Mouse (Mus musculus) gastrocnemius, adult 18-20 months (tissue): Measurements from ENCODE around the gene Zfp579. TPM values are rescaled to one million over a fixed set of nuclear protein-coding genes. Genes with fewer than 3 reads are reported as not detected.
A peak's percentile ranks its signal among the peaks of the same experiment; 100 is the strongest.
"Not testable (repeated sequence)": the region's sequence is repeated elsewhere in the genome, so short reads cannot be mapped to it uniquely, and the experiment has no call there.

Experiments
- DNase-seq: peaks from one replicate; pipeline ENCODE4 v3.0.0; 2021; ENCODE audit warnings: low spot score
- long read RNA-seq, 2 experiments: library from polyadenylated mRNA; stranded (forward); transcript quantifications; one replicate each; pipeline ENCODE4 v2.0.0; 2021
- total RNA-seq, 2 experiments: library from RNA; stranded (reverse); gene quantifications; 2 replicates each; pipeline ENCODE4 v1.2.3; 2021

Zfp579 gene
- 10 to 100 TPM in 1 of 2 experiments, 1 to 10 TPM in 1; 8.7 to 13.9 TPM for total RNA-seq
- long read RNA-seq, experiment 1, partial matches to known transcripts = 0 of 6 reads
- long read RNA-seq, experiment 1, other reads (novel, unspliced or antisense) = 0 of 6 reads
- long read RNA-seq, experiment 2, partial matches to known transcripts = 0 of 4 reads
- long read RNA-seq, experiment 2, other reads (novel, unspliced or antisense) = 0 of 4 reads

GRCm38 (mm10) chr7:4996003-4996895 is at the start of gene Zfp579:
Gene Zfp579, minus strand, starts transcription at chr7:4996158.
- DNase-seq = peak; percentile 94

DNA sequence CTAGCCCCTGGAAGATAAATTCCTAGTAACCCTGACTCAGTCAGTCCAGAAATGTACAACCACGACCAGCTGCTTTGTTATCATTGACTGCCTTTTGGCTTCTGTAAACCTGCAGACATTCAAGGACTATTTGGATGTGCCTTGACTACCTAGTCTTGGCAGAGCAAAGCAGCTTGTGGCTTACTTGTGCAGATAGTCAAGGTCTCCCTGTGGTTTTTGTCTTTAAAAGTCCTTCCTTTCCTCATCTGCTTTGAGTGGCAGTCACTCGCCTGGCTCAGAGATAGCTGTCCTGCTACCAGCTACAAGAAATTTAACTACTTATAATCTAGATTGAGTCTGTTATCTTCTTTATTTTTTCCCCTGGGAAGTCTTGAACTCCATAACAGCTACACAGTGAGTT is 49.0 kb upstream of the Zfp579 start:
- no peak for DNase-seq

DNA sequence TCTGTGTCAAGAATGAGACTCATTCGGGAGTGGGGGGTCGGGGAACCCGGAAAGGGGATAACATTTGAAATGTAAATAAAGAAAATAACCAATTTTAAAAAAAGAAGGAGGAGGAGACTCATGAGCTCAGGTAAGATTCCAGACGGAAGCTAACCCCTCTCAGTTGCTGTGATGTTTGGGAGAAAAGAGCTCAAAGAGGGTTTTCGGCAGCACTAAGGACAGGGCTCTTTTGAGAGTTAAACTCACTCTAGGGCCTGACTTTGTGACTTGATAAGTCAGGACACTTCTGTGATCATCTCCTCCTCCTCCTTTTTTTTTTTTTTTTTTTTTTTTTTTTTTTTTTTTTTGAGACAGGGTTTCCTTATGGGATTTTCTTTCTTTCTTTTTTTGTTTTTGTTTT is 43.0 kb upstream of the Zfp579 start:
- no peak for DNase-seq

DNA sequence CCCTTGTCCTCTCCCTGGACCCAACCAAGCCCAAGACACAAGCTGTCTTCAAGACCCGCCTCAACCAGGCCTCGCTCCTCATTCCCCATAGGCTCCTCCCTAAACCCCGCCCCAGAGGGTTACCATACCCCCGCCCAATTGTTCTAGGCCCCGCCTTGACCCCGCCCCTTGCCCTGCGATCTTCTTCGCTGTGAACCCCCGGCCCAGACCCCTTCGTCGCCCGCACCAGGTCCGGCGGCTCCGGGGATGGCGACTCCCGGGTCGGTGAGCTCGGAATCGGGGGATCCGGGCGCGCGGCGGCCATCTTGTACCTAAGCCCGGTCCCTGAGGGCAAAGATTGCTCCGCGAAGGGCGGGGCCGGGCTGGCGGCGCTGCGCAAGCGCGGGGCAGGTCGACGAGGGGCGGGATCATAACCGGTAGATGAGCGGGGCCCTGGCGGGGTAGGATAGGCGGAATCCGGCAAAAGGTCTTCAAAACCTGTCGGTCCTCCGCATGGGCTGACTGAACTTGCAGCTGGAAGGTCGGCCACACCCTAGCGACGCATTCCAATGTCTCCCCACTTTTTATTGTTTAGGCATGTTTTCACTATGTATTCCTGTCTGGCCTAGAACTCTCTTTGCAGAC is 42.3 kb upstream of the Zfp579 start, which contains the start of gene Zfp784:
TSS of gene Zfp784 (minus strand) at position 338 of the 624 bp plus-strand sequence.
- DNase-seq = peak; percentile 94

DNA sequence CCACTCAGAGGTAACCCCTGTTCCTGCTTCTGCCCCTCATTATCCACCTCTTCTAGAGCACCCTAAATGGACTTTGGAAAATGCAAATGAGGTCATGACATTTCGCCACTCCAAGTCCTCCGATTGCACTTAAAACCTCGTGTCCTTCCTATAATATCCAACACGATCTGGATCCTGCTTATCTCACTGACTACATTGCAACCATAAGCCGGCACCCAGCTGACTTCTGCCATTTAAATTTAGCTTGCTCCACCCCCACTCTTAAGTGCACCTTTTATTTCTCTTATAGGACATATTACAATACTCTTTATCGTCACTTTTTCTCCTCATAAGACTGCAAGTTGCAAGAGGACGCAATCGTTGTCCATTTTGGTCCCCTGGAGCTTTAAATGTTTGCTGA is 41.5 kb upstream of the Zfp579 start:
- no peak for DNase-seq

DNA sequence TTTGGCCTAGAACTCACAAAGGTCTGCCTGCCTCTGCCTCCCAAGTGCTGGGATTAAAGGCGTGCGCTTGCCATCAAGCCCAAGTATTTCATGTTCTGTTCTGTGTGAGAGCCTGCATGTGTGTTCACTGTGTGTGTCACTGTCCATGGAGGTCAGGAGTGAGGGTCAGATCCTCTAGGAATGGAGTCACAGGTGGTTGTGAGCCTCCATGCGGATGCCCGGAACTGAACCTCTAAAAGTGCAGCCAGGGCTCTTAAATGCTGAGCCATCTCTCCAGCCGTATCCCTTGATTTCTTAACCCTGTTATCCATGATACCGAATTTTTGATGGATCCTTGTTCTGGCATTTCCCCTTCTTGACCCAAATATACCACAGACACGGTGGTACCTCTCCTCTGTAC is 41.1 kb upstream of the Zfp579 start:
- no peak for DNase-seq

GRCm38 (mm10) chr7:5036136-5036535 is 40.2 kb upstream of the Zfp579 start:
- no peak for DNase-seq

GRCm38 (mm10) chr7:5035628-5036027 is 39.7 kb upstream of the Zfp579 start:
- no peak for DNase-seq

- DNase-seq = no peak
Observed at GRCm38 (mm10) chr7:5033818-5034217, 37.9 kb upstream of the Zfp579 start, which contains the start of gene 4632433K11Rik. Gene 4632433K11Rik, plus strand, starts transcription at chr7:5034118.

GRCm38 (mm10) chr7:5031496-5031895 is 35.5 kb upstream of the Zfp579 start:
- DNase-seq = no peak

GRCm38 (mm10) chr7:5030554-5031275 is 34.8 kb upstream of the Zfp579 start:
- DNase-seq = no peak

DNA sequence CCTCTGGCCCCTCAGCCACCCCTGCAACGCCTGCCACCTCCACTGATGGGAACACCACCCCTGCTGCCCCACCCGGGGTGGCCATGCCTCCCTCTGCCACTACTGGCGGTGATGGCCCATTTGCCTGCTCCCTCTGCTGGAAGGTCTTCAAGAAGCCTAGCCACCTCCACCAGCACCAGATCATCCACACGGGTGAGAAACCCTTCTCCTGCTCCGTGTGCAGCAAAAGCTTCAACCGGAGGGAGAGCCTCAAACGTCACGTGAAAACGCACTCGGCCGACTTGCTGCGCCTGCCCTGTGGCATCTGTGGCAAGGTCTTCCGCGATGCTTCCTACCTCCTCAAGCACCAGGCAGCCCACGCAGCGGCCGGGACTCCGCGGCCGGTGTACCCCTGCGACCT is 34.0 kb upstream of the Zfp579 start:
- no peak for DNase-seq

DNA sequence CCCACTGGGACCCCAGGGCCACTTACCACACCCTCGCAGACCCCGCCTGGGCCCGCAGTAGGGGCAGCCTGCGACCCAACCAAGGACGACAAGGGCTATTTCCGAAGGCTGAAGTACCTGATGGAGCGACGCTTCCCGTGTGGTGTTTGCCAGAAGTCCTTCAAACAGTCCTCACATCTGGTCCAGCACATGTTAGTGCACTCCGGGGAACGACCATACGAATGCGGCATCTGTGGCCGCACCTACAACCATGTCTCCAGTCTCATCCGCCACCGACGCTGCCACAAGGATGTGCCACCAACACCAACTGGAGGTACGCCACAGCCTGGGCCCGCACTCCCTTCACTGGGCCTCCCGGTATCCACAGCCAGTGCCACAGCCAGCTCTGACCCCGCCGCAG is 33.6 kb upstream of the Zfp579 start:
- no peak for DNase-seq

- no peak for DNase-seq
Observed at GRCm38 (mm10) chr7:5021197-5021596, 25.2 kb upstream of the Zfp579 start.

- DNase-seq = peak; percentile 27
Observed at GRCm38 (mm10) chr7:5020685-5021084, 24.7 kb upstream of the Zfp579 start.

- peak; percentile 99 for DNase-seq
Observed at GRCm38 (mm10) chr7:5020000-5020681, 24.2 kb upstream of the Zfp579 start, which contains the start of the genes Zfp865 and Ccdc106. Gene Zfp865, plus strand, starts transcription at chr7:5020376. Gene Ccdc106, plus strand, starts transcription at chr7:5020553.

DNA sequence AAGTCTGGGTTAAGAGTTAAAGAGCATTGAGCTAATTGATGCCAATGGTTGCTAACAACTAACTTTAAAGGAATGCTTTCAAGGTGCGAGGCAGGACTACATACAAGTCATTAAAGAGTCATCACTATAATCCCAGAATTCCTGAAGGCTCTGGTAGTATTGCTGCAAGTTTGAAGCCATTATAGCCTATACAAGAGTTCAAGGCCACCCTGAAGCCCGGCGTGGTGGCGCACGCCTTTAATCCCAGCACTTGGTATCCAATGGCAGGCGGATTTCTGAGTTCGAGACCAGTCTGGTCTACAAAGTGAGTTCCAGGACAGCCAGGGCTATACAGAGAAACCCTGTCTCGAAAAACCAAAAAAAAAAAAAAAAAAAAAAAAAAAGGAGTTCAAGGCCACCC is 23.6 kb upstream of the Zfp579 start:
- DNase-seq = not testable (repeated sequence)

DNA sequence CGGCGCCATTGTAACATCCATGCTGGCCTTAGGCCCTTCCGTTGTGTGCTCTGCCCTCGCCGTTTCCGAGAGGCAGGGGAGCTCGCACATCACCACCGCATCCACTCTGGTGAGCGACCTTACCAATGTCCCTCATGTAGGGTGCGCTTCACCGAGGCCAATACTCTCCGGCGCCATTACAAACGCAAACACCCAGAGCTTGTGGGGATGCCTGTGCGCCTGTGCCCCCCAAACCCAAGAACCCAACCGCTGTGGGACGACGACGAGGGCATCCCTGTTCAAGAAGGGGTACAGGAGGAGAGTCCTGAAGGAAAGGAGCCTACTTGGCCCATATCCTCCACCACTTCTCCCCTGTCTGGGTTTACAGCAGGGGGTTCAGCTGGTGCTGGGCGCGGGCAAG is 22.0 kb upstream of the Zfp579 start:
- DNase-seq = no peak

GRCm38 (mm10) chr7:5017352-5017751 is 21.4 kb upstream of the Zfp579 start:
- no peak for DNase-seq

- DNase-seq = no peak
Observed at GRCm38 (mm10) chr7:5016920-5017319, 21.0 kb upstream of the Zfp579 start.

- DNase-seq = no peak
Observed at GRCm38 (mm10) chr7:5016057-5016456, 20.1 kb upstream of the Zfp579 start.
